Mouse (Mus musculus): ENCODE results near the gene Usp15. TPM values are rescaled to one million over a fixed set of nuclear protein-coding genes. Genes with fewer than 3 reads are reported as not detected.
A peak's percentile ranks its signal among the peaks of the same experiment; 100 is the strongest.

The Usp15 gene
- total RNA-seq, 2 experiments from 2014 or later, result 94.4 to 105 TPM

DNA sequence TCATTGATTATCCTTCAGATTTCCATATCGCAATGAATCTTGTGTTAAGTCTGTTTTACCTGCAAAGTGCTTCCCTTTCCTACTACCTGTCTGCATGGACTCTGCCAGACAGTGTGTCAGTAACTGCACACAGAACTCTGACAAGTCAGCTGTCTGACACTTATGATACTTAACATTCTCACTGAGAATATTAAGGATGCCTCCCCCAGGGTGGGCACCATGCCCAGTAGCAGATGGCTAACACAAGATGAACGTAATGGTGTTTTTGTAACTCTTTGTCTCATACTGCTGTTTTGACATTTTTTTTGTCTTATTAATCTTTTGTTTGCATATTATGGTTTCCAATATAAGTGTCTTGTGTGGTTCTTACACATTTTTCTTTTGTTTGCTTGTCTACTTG, 40.4 kb downstream of the Usp15 start:
- peak; percentile 69 to 73 for DNase-seq (ENCODE audit: low spot score in 2 of 2)
- H3K27ac ChIP-seq, result no peak overlapping the region
- TF ChIP-seq CTCF (conservative IDR thresholded peaks at IDR 0.05), result no peak
- no peak overlapping the region for H3K4me3 ChIP-seq

DNA sequence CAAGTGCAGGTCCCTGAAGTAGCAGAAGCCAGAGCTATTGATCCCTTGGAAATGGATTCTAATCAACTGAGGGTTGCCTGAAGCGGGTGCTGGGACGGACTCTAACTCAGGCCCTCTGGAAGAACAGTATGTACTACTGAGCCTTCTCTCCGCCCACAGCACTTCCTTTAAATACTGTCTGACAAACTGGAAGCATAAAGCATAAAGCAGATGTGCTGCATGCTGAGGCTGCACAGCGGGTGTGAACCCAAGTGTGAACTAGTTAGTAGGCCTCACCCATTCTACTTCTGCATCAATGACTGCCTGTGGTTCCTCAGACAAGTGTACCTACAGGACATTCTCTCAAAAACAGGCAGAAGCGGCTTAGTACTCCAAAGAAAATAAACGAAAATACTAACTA, 41.0 kb downstream of the Usp15 start:
- DNase-seq (ENCODE audit: low spot score in 2 of 2), result no peak
- no peak for TF ChIP-seq CTCF (conservative IDR thresholded peaks at IDR 0.05)

DNA sequence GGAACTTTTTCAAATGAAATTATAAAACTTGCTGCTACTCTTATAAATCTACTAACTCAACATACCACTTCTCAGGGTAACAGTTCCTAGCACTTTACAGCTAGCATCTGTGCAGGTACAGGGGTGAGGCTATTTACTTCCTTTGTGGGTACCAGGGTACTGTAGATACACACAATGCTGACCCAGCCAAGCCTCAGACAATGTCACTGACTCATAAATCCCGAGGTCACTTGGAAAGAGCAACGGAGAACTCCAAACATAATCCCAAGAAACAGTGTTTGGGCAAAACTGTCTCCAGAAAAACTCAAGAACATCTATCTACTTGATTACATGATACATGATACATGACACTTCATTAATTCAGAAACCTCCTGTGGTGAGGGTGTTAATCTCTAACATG, 43.5 kb downstream of the Usp15 start:
- Histone ChIP-seq H3K4me3 (no peak overlapping the region), H3K27ac (no peak overlapping the region)
- no peak for TF ChIP-seq CTCF (conservative IDR thresholded peaks at IDR 0.05)
- DNase-seq (ENCODE audit: low spot score in 2 of 2), result no peak

More for the DNA sequence above, 41.0 kb downstream of the Usp15 start:
- H3K27ac ChIP-seq, result no peak overlapping the region
- H3K4me3 ChIP-seq, result no peak overlapping the region

DNA sequence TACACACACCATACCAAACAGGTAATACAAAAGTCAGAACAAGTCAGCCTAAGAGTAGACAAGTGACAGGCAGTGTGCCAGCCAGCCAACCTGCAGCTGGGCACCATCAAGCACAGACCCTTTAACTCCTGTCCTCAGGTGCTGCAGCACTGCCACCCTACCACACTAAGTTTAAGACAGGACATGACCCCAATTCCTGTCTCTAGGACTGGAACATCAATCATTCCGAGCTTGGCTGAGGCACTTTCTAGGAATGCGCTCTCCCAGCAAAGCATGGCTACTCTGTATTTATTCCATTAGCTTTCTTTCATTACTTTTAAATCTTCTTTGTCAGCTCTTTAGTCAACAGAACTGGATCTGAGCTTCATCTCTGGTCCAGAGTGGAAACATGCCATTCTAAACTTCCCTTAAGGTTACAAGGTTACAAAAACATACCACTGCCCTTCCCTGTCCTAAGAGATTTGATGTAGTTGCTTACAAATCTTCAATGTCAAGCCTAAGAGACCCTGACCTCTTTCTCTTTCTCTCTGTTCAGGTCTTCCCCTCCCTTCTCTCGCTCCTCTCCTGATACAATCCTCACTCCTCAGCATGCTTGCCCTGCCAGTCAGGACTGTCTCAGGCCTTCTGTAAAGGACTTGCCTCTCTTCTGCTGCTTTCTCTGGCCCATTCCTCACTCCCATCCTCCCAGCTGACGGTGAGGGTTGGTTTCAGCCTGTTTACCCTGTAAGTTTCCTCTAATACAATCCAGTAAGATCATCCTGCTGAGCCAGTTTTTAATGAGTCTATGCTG, 48.6 kb downstream of the Usp15 start:
- no peak for DNase-seq (ENCODE audit: low spot score in 2 of 2)
- TF ChIP-seq CTCF (conservative IDR thresholded peaks at IDR 0.05), result no peak
- Histone ChIP-seq H3K27ac (no peak overlapping the region), H3K4me3 (no peak overlapping the region)

GRCm38 (mm10) chr10:123147180-123147579, 49.6 kb downstream of the Usp15 start:
- no peak for TF ChIP-seq CTCF (conservative IDR thresholded peaks at IDR 0.05)
- Histone ChIP-seq H3K27ac (peak overlapping the region; percentile 2; the same call in 1 of the 2 replicates), H3K4me3 (no peak overlapping the region)
- DNase-seq (ENCODE audit: low spot score in 2 of 2), result peak in 1 of 2 experiments; percentile 13

GRCm38 (mm10) chr10:123146349-123146748, 50.4 kb downstream of the Usp15 start:
- no peak for TF ChIP-seq CTCF (conservative IDR thresholded peaks at IDR 0.05)
- H3K27ac ChIP-seq, result no peak overlapping the region
- no peak overlapping the region for H3K4me3 ChIP-seq
- DNase-seq (ENCODE audit: low spot score in 2 of 2), result no peak

DNA sequence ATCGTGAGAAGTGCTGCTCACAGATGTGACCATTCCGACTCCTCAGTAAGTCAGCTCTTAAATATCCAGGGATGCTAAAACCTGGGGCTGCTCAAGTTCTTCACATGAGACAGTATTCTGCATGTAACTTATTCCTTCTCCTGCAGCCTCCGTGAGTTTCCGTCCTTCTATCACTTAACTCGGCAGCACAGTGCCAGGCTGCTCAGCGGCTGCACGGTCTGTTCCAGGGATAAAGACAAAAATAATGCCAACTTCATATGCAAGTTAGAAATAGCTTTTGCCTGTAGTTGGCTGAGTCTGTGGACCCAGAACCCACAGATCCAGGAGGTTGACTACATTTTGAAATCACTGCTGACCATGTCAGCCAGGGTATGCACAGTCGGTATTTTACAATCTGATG, 52.5 kb downstream of the Usp15 start:
- H3K27ac ChIP-seq, result 0 out of 2 replicates have a peak overlapping the region, but pooled peaks have one; percentile 19
- TF ChIP-seq CTCF (conservative IDR thresholded peaks at IDR 0.05), result no peak
- H3K4me3 ChIP-seq, result no peak overlapping the region
- peak in 1 of 2 experiments; percentile 11 for DNase-seq (ENCODE audit: low spot score in 2 of 2)

GRCm38 (mm10) chr10:123142395-123143050, 54.3 kb downstream of the Usp15 start:
- no peak overlapping the region for H3K4me3 ChIP-seq
- no peak overlapping the region for H3K27ac ChIP-seq
- no peak for DNase-seq (ENCODE audit: low spot score in 2 of 2)
- TF ChIP-seq CTCF (conservative IDR thresholded peaks at IDR 0.05), result no peak

DNA sequence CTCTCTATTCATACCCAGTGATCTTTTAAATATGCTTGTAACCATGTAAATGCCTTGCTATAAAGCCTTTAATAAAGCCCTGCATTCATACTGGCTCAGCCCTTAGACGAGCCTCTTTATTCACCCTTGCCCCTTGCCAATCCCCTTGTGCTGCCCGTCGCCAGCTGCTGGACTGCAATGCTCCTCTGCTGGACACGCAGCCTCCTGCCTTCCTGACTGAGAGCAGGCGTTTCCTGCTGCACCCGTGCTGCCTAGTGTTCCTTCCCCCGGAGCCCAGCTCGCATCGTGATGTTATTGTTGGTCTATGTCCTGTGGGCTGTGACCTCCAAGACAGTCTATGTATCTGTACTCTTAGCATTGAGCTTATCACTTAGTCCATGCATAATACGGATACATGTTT, 61.0 kb downstream of the Usp15 start:
- no peak for DNase-seq (ENCODE audit: low spot score in 2 of 2)
- Histone ChIP-seq H3K4me3 (no peak overlapping the region), H3K27ac (no peak overlapping the region)
- no peak for TF ChIP-seq CTCF (conservative IDR thresholded peaks at IDR 0.05)

DNA sequence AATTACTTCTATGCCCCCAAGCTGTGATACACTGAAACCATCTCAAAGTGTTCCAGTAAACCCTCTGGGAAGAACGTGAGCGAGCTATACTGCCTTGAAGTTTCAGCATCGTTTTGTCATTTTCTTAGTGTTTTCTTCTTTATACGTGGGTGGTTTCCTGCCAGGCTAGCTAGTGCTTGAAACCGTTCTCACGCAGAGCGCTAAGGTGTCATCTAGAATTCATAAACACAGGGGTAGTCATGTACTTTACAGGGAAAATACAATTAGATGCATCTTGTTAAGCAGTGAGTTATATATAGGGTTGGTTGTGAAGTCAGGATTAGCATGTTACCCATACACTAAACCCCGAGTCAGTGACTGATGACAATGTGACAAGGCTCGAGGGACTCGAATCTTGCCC, 65.3 kb downstream of the Usp15 start:
- no peak for DNase-seq (ENCODE audit: low spot score in 2 of 2)
- Histone ChIP-seq H3K27ac (no peak overlapping the region), H3K4me3 (no peak overlapping the region)
- TF ChIP-seq CTCF (conservative IDR thresholded peaks at IDR 0.05), result no peak

DNA sequence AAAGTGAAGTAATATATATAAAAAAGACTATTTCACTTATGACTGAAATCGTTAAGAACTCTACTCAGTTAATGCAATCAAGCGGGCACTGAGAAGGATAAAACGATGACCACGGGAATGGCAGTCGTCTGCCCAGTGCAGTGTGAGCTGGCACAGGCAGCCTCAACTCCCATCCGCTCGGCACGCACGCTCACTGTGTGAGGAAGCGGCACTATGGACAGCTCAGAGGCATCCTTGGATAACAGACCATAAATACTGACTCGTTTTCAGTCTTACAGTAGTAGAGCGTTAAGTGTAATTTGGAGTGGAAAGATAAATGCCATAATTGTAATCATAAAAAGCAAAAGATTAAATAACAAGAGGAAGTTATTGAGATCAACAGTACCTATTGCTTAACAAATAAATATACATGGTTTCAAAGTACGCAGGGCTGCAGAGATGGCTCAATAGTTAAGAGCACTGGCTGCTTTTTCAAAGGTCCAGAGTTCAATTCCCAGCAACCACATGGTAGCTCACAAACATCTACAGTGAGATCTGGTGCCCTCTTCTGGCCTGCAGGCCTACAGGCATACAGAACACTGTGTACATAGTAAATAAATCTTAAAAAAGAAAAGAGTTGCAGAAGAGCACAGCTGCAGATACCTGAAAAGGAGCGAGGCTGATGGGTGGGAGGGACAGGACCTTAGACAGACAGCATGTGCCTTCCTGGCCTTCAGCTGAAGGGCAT, 76.0 kb downstream of the Usp15 start:
- Histone ChIP-seq H3K27ac (no peak overlapping the region), H3K4me3 (no peak overlapping the region)
- TF ChIP-seq CTCF (conservative IDR thresholded peaks at IDR 0.05), result peak; percentile 60
- DNase-seq (ENCODE audit: low spot score in 2 of 2), result no peak

- Histone ChIP-seq H3K27ac (no peak overlapping the region), H3K4me3 (no peak overlapping the region)
- DNase-seq (ENCODE audit: low spot score in 2 of 2), result no peak
- no peak for TF ChIP-seq CTCF (conservative IDR thresholded peaks at IDR 0.05)
These were observed 79.9 kb downstream of the Usp15 start for GRCm38 (mm10) chr10:123116861-123117260.

GRCm38 (mm10) chr10:123113466-123113865, 83.3 kb downstream of the Usp15 start:
- TF ChIP-seq CTCF (conservative IDR thresholded peaks at IDR 0.05), result no peak
- Histone ChIP-seq H3K27ac (no peak overlapping the region), H3K4me3 (no peak overlapping the region)
- no peak for DNase-seq (ENCODE audit: low spot score in 2 of 2)
